Mouse (Mus musculus) intestine, embryonic 16.5 days (tissue): ENCODE measurements around the gene Ppp3ca. TPM values are rescaled to one million over a fixed set of nuclear protein-coding genes. Genes with fewer than 3 reads are reported as not detected.
"Not testable (repeated sequence)": the region's sequence is repeated elsewhere in the genome, so short reads cannot be mapped to it uniquely, and the experiment has no call there.

Experiments
- ATAC-seq: fragments of 200-750 bp; cut with Nextera tagmentation; 2 replicates; pipeline ENCODE4 v1.8.0; 2017; ENCODE audit warnings: moderate TSS enrichment, moderate library complexity
- H3K27ac ChIP-seq: fragments of 300-500 bp; sonication (generic); 2 replicates; pipeline ENCODE4 v1.5.1; 2014; ENCODE audit warnings: mild to moderate bottlenecking, low read length
- H3K27me3 ChIP-seq: fragments of 300-500 bp; sonication (generic); replicated peaks from 2 replicates; pipeline ENCODE4 v1.6.1; 2014; ENCODE audit warnings: low read length, control low read depth, mixed read lengths; ENCODE audit not compliant: control insufficient read depth, insufficient read depth
- H3K36me3 ChIP-seq: fragments of 300-500 bp; sonication (generic); 2 replicates; pipeline ENCODE4 v1.6.1; 2014; ENCODE audit warnings: low read length, control low read depth; ENCODE audit not compliant: control insufficient read depth, insufficient read depth
- H3K4me1 ChIP-seq: fragments of 300-500 bp; sonication (generic); 2 replicates; pipeline ENCODE4 v1.6.1; 2014; ENCODE audit warnings: low read length, control low read depth, mixed read lengths; ENCODE audit not compliant: control insufficient read depth, insufficient read depth
- H3K4me2 ChIP-seq: fragments of 300-500 bp; sonication (generic); 2 replicates; pipeline ENCODE4 v1.6.1; 2014; ENCODE audit warnings: low read depth, low read length, control low read depth
- H3K4me3 ChIP-seq: fragments of 300-500 bp; sonication (generic); 2 replicates; pipeline ENCODE4 v1.5.1; 2014; ENCODE audit warnings: mild to moderate bottlenecking, low read length
- H3K9ac ChIP-seq: fragments of 300-500 bp; sonication (generic); 2 replicates; pipeline ENCODE4 v1.6.1; 2014; ENCODE audit warnings: low read depth, low read length
- H3K9me3 ChIP-seq: fragments of 300-500 bp; sonication (generic); 2 replicates; pipeline ENCODE4 v1.6.1; 2016; ENCODE audit warnings: low read length, control low read depth; ENCODE audit not compliant: control insufficient read depth
- WGBS: fragments of 180-500 bp; shearing (Covaris S2); extraction: QIAGEN DNeasy Blood & Tissue Kit; methylation state at CpG from one replicate; pipeline ENCODE4 v1.1.7; 2014; 5-methylcytosine and 5-hydroxymethylcytosine counted together
- polyA plus RNA-seq: library from polyadenylated mRNA; unstranded; fragments of >200 nt; fragmentation: Nextera tagmentation; extraction: Ambion mirVana; gene quantifications from 2 replicates; pipeline ENCODE4 v1.2.1, GENCODE M21; 2015

The Ppp3ca gene
- polyA plus RNA-seq, 1 experiment from 2014 or later: 33.6 TPM

DNA sequence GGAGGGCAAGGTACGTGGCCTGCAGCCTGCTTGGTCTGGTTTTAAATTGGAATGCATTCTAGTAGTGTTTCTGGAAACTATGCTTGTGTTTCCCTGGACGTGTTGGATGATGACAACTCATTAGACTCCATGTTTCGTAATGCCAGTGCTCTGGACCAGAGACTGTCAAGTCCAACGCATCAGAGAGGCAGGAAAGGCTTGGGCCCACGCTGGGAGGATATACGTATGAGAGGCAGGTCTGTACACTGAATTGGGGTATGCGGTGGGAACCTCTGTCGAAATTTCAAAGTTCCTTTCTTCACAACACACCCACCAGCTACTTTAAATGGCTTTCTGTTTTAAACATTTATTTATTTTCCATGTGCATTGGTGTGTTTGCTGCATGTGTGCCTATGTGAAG is 12.3 kb downstream of the Ppp3ca start:
- no peak overlapping the region for H3K27ac ChIP-seq
- no peak overlapping the region for H3K9ac ChIP-seq
- H3K9me3 ChIP-seq: no peaks in the 10 kb centered on the region
- no peaks in the 10 kb centered on the region for H3K27me3 ChIP-seq
- no peak overlapping the region for H3K4me2 ChIP-seq
- peaks cover 8% of the 10 kb centered on the region; the same call in 1 of the 2 replicates for H3K4me1 ChIP-seq
- WGBS: 86% methylated on average over 8 of the region's 8 CpGs
- H3K4me3 ChIP-seq: no peak overlapping the region
- H3K36me3 ChIP-seq: no peaks in the 10 kb centered on the region
- ATAC-seq: peak; percentile 24; the same call in 1 of the 2 replicates

DNA sequence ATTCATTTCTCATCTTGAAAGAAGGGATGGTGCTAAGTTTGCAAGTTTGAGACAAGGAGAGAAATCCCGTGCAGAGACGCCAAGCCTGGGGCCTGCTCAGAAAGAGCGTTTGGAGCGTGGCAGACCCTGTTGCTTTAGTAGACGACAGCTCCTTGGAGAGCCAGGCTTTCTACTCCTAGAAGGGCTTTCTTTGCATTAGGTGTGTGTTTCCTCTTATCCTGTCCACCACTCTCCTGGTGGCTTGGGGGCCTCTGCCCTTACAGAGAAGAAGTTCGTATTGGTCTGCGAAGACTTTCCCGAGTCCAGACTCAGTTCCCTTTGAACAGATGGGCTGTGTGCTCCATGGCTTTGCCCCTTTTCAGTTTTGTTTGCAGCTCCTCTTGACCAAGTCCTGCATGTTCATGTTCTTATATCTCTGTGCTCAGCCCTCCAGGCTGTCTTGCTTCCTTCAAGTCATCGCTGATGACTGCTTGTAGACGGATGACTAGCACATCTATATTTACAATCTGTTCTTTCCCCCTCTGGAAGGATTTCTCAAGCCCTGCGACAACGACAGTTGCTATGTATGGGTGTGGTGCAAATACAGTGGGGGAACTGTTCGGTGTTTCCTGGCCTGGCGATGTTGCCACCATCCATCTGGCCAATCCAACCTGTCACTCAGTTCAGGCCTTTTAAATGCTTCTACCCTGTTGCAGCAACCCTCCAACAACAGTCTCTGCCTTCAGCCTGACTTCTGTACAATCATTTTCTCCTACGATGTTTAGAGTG is 14.5 kb downstream of the Ppp3ca start:
- Histone ChIP-seq H3K9ac (no peak overlapping the region), H3K36me3 (no peaks in the 10 kb centered on the region), H3K27ac (no peak overlapping the region), H3K4me3 (no peak overlapping the region), H3K4me1 (peaks cover 8% of the 10 kb centered on the region; the same call in 1 of the 2 replicates), H3K4me2 (no peak overlapping the region), H3K27me3 (no peaks in the 10 kb centered on the region), H3K9me3 (no peaks in the 10 kb centered on the region)
- 74% methylated on average over 15 of the region's 15 CpGs for WGBS
- no peak for ATAC-seq

GRCm38 (mm10) chr3:136686429-136686828 is 16.5 kb downstream of the Ppp3ca start:
- H3K27me3 ChIP-seq: no peaks in the 10 kb centered on the region
- H3K4me1 ChIP-seq: peaks cover 7% of the 10 kb centered on the region; the same call in 1 of the 2 replicates
- 89% methylated on average over 8 of the region's 8 CpGs for WGBS
- no peak overlapping the region for H3K4me3 ChIP-seq
- no peak overlapping the region for H3K9ac ChIP-seq
- no peak for ATAC-seq
- no peaks in the 10 kb centered on the region for H3K36me3 ChIP-seq
- H3K27ac ChIP-seq: no peak overlapping the region
- no peak overlapping the region for H3K4me2 ChIP-seq
- no peaks in the 10 kb centered on the region for H3K9me3 ChIP-seq

GRCm38 (mm10) chr3:136688101-136688586 is 18.2 kb downstream of the Ppp3ca start:
- Histone ChIP-seq H3K27me3 (no peaks in the 10 kb centered on the region), H3K4me3 (no peak overlapping the region), H3K27ac (no peak overlapping the region), H3K9me3 (no peaks in the 10 kb centered on the region), H3K4me1 (peaks cover 5% of the 10 kb centered on the region; the same call in 1 of the 2 replicates), H3K9ac (no peak overlapping the region), H3K36me3 (no peaks in the 10 kb centered on the region), H3K4me2 (no peak overlapping the region)
- ATAC-seq: no peak
- 80% methylated on average over 9 of the region's 9 CpGs for WGBS

DNA sequence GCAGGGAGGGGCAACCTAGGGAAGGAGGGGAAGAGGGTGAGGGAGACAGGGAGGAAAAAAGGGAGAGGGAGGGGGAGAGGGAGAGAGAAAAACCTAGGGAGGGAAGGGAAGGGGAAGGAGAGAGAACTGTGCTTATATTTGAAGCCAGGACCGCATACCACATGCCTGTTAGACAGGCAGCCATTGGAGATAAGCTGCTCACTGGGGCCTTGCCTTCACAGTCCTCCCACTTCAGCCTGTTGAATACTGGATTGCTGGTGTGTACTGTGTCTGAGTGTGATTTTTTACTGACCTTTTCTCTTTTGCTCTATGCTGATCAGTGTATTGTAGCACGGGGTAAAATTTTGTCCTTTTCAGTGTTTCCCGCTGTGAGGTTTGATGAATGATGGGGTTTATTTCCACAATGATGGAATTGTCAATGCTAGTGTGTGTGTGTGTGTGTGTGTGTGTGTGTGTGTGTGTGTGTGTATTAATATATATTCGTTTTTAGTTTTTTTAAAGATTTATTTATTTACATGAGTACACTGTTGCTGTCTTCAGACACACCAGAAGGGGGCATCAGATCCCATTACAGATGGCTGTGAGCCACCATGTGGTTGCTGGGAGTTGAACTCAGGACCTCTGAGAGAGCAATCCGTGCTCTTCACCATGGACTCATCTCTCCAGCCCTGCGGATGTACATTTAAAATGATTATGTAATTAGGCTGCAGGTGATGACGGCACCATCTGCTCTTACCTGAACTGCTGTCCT is 20.0 kb downstream of the Ppp3ca start:
- no peaks in the 10 kb centered on the region for H3K27me3 ChIP-seq
- no peaks in the 10 kb centered on the region for H3K36me3 ChIP-seq
- ATAC-seq: no peak
- no peak overlapping the region for H3K4me2 ChIP-seq
- H3K9ac ChIP-seq: no peak overlapping the region
- no peak overlapping the region for H3K4me3 ChIP-seq
- 88% methylated on average over 7 of the region's 7 CpGs for WGBS
- H3K4me1 ChIP-seq: 0 out of 2 replicates have a peak, but pooled peaks cover 2% of the 10 kb centered on the region
- H3K27ac ChIP-seq: no peak overlapping the region
- H3K9me3 ChIP-seq: no peaks in the 10 kb centered on the region

DNA sequence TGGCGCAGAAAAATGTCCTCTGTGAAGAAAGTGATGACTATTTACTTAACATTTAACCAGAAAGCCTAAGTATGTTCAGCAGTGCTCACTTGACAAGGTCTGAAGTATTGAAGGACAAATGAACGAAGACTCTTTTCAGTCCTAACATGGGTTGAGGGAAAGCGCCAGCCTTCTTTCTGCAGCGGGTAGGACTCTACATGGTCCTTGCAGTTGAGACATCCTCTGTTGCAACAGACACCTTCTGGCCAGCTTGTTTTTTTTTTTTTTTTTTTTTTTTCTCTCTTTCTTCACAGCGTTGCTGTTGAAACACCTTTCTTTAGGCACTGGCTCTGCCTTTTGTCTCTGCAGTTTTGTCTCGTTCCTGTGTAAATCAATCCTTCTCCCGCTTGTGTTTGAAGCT is 22.1 kb downstream of the Ppp3ca start:
- 0 out of 2 replicates have a peak, but pooled peaks cover 2% of the 10 kb centered on the region for H3K4me1 ChIP-seq
- H3K4me2 ChIP-seq: no peak overlapping the region
- no peaks in the 10 kb centered on the region for H3K36me3 ChIP-seq
- no peak overlapping the region for H3K27ac ChIP-seq
- no peak for ATAC-seq
- H3K9me3 ChIP-seq: no peaks in the 10 kb centered on the region
- WGBS: 70% methylated on average over 7 of the region's 7 CpGs
- H3K9ac ChIP-seq: no peak overlapping the region
- no peaks in the 10 kb centered on the region for H3K27me3 ChIP-seq
- no peak overlapping the region for H3K4me3 ChIP-seq

DNA sequence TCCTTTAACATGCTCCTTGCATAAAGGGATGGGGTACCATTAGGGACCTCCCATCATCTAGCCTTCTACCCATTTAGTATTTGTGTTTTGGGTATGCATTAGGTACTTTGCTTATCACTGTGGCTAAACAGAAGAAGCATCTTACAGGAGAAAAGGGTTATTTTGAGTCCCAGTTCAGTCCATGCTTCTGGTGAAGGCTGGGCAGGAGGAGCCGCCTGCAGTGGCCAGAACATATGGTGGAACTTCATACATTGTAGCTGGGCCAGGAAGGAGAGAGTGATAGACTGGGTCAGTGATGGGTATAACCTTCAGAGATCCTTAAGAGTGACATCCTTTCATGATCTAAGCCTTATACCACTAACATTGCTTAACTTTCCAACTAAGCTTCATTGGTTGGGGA is 23.6 kb downstream of the Ppp3ca start:
- H3K4me3 ChIP-seq: no peak overlapping the region
- no peak for ATAC-seq
- WGBS: 93% methylated on average over 1 of the region's 1 CpGs
- no peaks in the 10 kb centered on the region for H3K27me3 ChIP-seq
- no peak overlapping the region for H3K4me2 ChIP-seq
- no peaks in the 10 kb centered on the region for H3K36me3 ChIP-seq
- H3K9ac ChIP-seq: no peak overlapping the region
- H3K27ac ChIP-seq: no peak overlapping the region
- peaks cover 5% of the 10 kb centered on the region; the same call in 1 of the 2 replicates for H3K4me1 ChIP-seq
- no peaks in the 10 kb centered on the region for H3K9me3 ChIP-seq

- H3K9me3 ChIP-seq: no peaks in the 10 kb centered on the region
- no peak overlapping the region for H3K27ac ChIP-seq
- no peak overlapping the region for H3K4me3 ChIP-seq
- H3K27me3 ChIP-seq: no peaks in the 10 kb centered on the region
- peaks cover 7% of the 10 kb centered on the region for H3K4me1 ChIP-seq
- no peak for ATAC-seq
- H3K4me2 ChIP-seq: no peak overlapping the region
- WGBS: 79% methylated on average over 3 of the region's 3 CpGs
- H3K9ac ChIP-seq: no peak overlapping the region
- H3K36me3 ChIP-seq: no peaks in the 10 kb centered on the region
Observed at GRCm38 (mm10) chr3:136697626-136698191, 27.8 kb downstream of the Ppp3ca start.

- H3K9me3 ChIP-seq, H3K9ac ChIP-seq, H3K36me3 ChIP-seq, H3K27me3 ChIP-seq, H3K4me1 ChIP-seq, ATAC-seq, H3K27ac ChIP-seq, H3K4me3 ChIP-seq, H3K4me2 ChIP-seq: not testable (repeated sequence)
Observed at GRCm38 (mm10) chr3:136699711-136700110, 29.8 kb downstream of the Ppp3ca start.
